Mouse (Mus musculus): ENCODE data around the gene Ptprm. TPM values are rescaled to one million over a fixed set of nuclear protein-coding genes. Genes with fewer than 3 reads are reported as not detected.

The Ptprm gene
- polyA plus RNA-seq, 1 experiment from 2014 or later: 35.9 TPM

- no peak overlapping the region for H3K27ac ChIP-seq (ENCODE audit: low read length)
- ATAC-seq (no peak), DNase-seq (ENCODE audit: low spot score) (no peak)
- H3K9ac ChIP-seq (replicated peaks; ENCODE audit: low read depth): no peak overlapping the region
- H3K4me1 ChIP-seq (ENCODE audit: insufficient read depth, low read depth, low read length): no peaks in the 10 kb centered on the region
- no peak overlapping the region for H3K4me3 ChIP-seq (ENCODE audit: low read depth, low read length)
- no peak for TF ChIP-seq CTCF (IDR thresholded peaks at IDR 0.05)
- TF ChIP-seq EP300 (IDR thresholded peaks at IDR 0.05): no peak
- H3K4me2 ChIP-seq (replicated peaks; ENCODE audit: low read depth, low read length): no peak overlapping the region
- H3K27me3 ChIP-seq (replicated peaks; ENCODE audit: insufficient read depth, low read length): no peaks in the 10 kb centered on the region
- H3K36me3 ChIP-seq (ENCODE audit: insufficient read depth, low read length): peaks cover 17% of the 10 kb centered on the region
- no peaks in the 10 kb centered on the region for H3K9me3 ChIP-seq (ENCODE audit: low read length)
- 71% methylated on average over 10 of the region's 10 CpGs for WGBS
Measured at GRCm38 (mm10) chr17:66762716-66763115, 591.5 kb downstream of the Ptprm start.

DNA sequence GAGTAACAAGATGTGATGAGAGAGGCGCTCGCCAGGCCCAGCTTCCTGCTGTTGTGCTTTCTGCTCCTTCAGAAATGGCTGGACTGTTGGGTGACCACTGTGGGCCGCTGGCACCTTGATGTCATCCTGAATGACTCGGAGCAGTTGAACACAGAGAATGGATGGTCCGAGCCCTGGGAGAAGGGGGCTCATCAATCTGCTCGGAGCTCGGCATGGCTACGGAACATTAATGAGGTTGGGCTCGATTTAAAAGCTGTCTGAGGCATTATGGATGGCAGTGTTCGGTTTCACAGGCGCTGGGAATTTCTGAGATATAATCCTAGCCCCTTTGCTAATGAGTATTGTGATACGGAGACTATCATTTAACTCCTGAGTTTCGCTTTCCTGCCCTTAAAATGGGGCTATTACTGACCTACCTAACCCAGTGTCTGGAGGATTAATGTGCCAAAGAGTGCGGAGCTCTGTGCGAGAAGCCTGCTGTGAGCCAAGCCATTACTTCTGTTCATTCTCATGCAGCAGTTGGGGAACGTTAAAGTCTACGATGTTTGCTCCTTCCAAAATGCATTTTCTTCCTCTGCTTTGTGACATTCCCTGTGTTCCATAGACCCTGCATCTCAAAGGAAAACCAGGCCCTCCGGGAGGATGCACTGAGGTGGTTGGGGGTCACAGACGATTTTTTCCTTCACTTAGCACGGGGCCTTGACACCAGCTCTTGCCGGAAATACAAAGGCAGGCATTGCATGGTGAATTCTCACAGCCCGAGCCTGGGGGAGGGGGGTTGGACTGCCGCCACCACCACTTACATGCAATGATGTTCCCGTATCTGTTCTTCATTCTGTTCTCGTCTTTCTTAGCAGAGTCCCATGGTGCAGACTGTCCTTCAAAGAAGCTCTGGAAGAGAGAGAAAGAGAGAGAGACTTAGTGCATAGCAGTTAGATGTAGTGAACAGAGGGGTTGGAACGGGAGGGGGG, 592.6 kb downstream of the Ptprm start:
- Histone ChIP-seq H3K27ac (ENCODE audit: low read length) (no peak overlapping the region), H3K9me3 (ENCODE audit: low read length) (no peaks in the 10 kb centered on the region), H3K4me2 (replicated peaks; ENCODE audit: low read depth, low read length) (no peak overlapping the region), H3K27me3 (replicated peaks; ENCODE audit: insufficient read depth, low read length) (no peaks in the 10 kb centered on the region), H3K9ac (replicated peaks; ENCODE audit: low read depth) (no peak overlapping the region), H3K4me1 (ENCODE audit: insufficient read depth, low read depth, low read length) (no peaks in the 10 kb centered on the region), H3K4me3 (ENCODE audit: low read depth, low read length) (no peak overlapping the region), H3K36me3 (ENCODE audit: insufficient read depth, low read length) (peaks cover 17% of the 10 kb centered on the region)
- ATAC-seq (no peak), DNase-seq (ENCODE audit: low spot score) (no peak)
- TF ChIP-seq EP300 (IDR thresholded peaks at IDR 0.05) (no peak), CTCF (IDR thresholded peaks at IDR 0.05) (no peak)
- 68% methylated on average over 26 of the region's 26 CpGs for WGBS

DNA sequence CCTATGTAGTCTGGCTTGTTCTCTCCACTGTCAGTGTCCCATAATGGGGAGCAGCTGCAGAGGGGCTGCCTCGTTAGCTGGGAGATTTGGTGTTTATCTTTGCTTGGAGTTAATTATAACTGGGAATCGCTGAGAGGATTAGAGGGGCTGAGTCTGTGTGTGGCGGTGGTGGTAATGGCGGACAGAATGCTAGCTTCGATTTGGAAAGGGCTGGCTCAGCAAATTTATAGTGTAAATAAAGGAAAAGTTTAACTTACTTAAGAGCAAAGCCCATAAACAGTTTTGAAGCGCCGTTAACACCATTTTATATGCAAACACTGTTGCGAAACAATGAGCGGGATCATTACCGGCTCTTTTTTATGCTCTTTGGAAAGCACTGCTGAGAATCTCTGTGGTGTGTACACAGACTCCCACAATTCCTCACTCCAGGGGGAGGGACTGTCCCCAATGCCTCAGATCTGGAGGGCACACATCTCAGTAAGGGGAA, 597.2 kb downstream of the Ptprm start:
- no peaks in the 10 kb centered on the region for H3K4me1 ChIP-seq (ENCODE audit: insufficient read depth, low read depth, low read length)
- H3K9me3 ChIP-seq (ENCODE audit: low read length): no peaks in the 10 kb centered on the region
- no peaks in the 10 kb centered on the region for H3K27me3 ChIP-seq (replicated peaks; ENCODE audit: insufficient read depth, low read length)
- peak; percentile 71 for ATAC-seq
- 23% methylated on average over 10 of the region's 10 CpGs for WGBS
- no peak overlapping the region for H3K9ac ChIP-seq (replicated peaks; ENCODE audit: low read depth)
- peak; percentile 69 for DNase-seq (ENCODE audit: low spot score)
- TF ChIP-seq CTCF (IDR thresholded peaks at IDR 0.05) (no peak), EP300 (IDR thresholded peaks at IDR 0.05) (no peak)
- H3K4me2 ChIP-seq (replicated peaks; ENCODE audit: low read depth, low read length): peak overlapping the region; percentile 45
- H3K36me3 ChIP-seq (ENCODE audit: insufficient read depth, low read length): peaks cover 16% of the 10 kb centered on the region
- H3K27ac ChIP-seq (ENCODE audit: low read length): peak overlapping the region; percentile 57; the same call in 1 of the 2 replicates
- H3K4me3 ChIP-seq (ENCODE audit: low read depth, low read length): 0 out of 2 replicates have a peak overlapping the region, but pooled peaks have one; percentile 6

DNA sequence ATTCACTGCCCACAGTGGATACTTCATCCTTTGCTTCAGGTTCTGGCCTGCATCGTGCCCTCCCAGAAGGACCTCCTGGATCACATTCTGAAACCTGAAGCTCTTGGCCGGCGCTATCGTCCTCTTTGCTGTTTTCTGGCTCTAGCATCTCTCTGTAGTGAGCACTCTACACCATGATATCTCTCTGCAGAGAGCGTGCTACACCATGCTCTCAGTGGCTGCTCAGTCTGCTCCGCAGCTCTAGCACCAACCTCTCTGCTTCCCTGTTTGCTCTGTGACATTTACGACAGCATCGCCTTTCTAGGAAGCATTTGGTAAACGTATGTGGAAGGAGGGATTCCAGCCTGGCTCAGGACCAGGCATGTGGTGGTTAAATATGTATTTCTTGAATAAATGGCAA, 597.8 kb downstream of the Ptprm start:
- no peak for TF ChIP-seq CTCF (IDR thresholded peaks at IDR 0.05)
- TF ChIP-seq EP300 (IDR thresholded peaks at IDR 0.05): no peak
- Histone ChIP-seq H3K27me3 (replicated peaks; ENCODE audit: insufficient read depth, low read length) (no peaks in the 10 kb centered on the region), H3K27ac (ENCODE audit: low read length) (peak overlapping the region; percentile 1; the same call in 1 of the 2 replicates), H3K4me1 (ENCODE audit: insufficient read depth, low read depth, low read length) (no peaks in the 10 kb centered on the region), H3K36me3 (ENCODE audit: insufficient read depth, low read length) (peaks cover 12% of the 10 kb centered on the region), H3K4me2 (replicated peaks; ENCODE audit: low read depth, low read length) (peak overlapping the region; percentile 45), H3K9ac (replicated peaks; ENCODE audit: low read depth) (no peak overlapping the region), H3K9me3 (ENCODE audit: low read length) (no peaks in the 10 kb centered on the region), H3K4me3 (ENCODE audit: low read depth, low read length) (0 out of 2 replicates have a peak overlapping the region, but pooled peaks have one; percentile 6)
- WGBS: 47% methylated on average over 9 of the region's 9 CpGs
- peak; percentile 9; the same call in 1 of the 2 replicates for ATAC-seq
- peak; percentile 17 for DNase-seq (ENCODE audit: low spot score)

DNA sequence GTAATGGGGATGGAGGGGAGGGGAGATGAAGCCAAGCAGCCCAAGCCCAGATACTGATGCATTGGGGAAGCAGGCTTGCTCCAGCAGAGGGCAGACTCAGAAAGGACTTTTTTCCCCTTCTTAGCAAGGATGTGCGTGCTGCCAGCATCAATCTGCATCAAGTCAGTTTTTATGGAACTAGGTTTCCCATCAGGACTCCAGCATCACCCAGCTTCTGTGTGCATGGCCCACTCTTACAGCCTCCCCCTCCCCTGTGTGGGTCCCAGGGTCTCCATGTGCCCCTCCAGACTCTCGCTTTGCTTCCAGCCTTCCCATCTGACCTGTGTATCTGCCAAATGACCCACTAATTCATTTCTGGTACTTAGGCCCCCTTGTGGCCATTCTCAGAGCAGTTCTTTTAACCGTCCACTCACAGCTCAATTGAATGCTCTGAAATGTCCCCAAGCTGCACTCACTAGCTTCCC, 599.0 kb downstream of the Ptprm start:
- ATAC-seq (0 out of 2 replicates have a peak, but pooled peaks have one; percentile 21), DNase-seq (ENCODE audit: low spot score) (peak; percentile 80)
- H3K4me1 ChIP-seq (ENCODE audit: insufficient read depth, low read depth, low read length): 0 out of 2 replicates have a peak, but pooled peaks cover 3% of the 10 kb centered on the region
- no peaks in the 10 kb centered on the region for H3K27me3 ChIP-seq (replicated peaks; ENCODE audit: insufficient read depth, low read length)
- TF ChIP-seq CTCF (IDR thresholded peaks at IDR 0.05) (peak; percentile 73), EP300 (IDR thresholded peaks at IDR 0.05) (no peak)
- H3K9ac ChIP-seq (replicated peaks; ENCODE audit: low read depth): no peak overlapping the region
- H3K9me3 ChIP-seq (ENCODE audit: low read length): no peaks in the 10 kb centered on the region
- WGBS: 33% methylated on average over 3 of the region's 3 CpGs
- H3K4me3 ChIP-seq (ENCODE audit: low read depth, low read length): no peak overlapping the region
- peaks cover under 1% of the 10 kb centered on the region; the same call in 1 of the 2 replicates for H3K36me3 ChIP-seq (ENCODE audit: insufficient read depth, low read length)
- H3K4me2 ChIP-seq (replicated peaks; ENCODE audit: low read depth, low read length): no peak overlapping the region
- no peak overlapping the region for H3K27ac ChIP-seq (ENCODE audit: low read length)

GRCm38 (mm10) chr17:66754208-66754865, 599.9 kb downstream of the Ptprm start:
- no peak for ATAC-seq
- Histone ChIP-seq H3K27me3 (replicated peaks; ENCODE audit: insufficient read depth, low read length) (no peaks in the 10 kb centered on the region), H3K9me3 (ENCODE audit: low read length) (no peaks in the 10 kb centered on the region), H3K27ac (ENCODE audit: low read length) (no peak overlapping the region), H3K4me3 (ENCODE audit: low read depth, low read length) (no peak overlapping the region), H3K9ac (replicated peaks; ENCODE audit: low read depth) (no peak overlapping the region), H3K4me2 (replicated peaks; ENCODE audit: low read depth, low read length) (no peak overlapping the region), H3K36me3 (ENCODE audit: insufficient read depth, low read length) (no peaks in the 10 kb centered on the region), H3K4me1 (ENCODE audit: insufficient read depth, low read depth, low read length) (0 out of 2 replicates have a peak, but pooled peaks cover 3% of the 10 kb centered on the region)
- TF ChIP-seq CTCF (IDR thresholded peaks at IDR 0.05) (no peak), EP300 (IDR thresholded peaks at IDR 0.05) (no peak)
- WGBS: 72% methylated on average over 9 of the region's 9 CpGs
- no peak for DNase-seq (ENCODE audit: low spot score)
